Mouse (Mus musculus) CH12.LX (cell line): ENCODE results near the gene Ppan. TPM values are rescaled to one million over a fixed set of nuclear protein-coding genes. Genes with fewer than 3 reads are reported as not detected.

ENCODE experiments used
- DNase-seq: peaks from one replicate; pipeline ENCODE4 v3.0.0-alpha.2; 2013; ENCODE audit errors: extremely low read depth
- H3K27ac ChIP-seq: 2 replicates; pipeline ENCODE4 v1.5.1; 2012; ENCODE audit warnings: low read depth, mild to moderate bottlenecking, control low read depth, moderate library complexity; ENCODE audit not compliant: insufficient read depth
- H3K27me3 ChIP-seq: replicated peaks from 2 replicates; pipeline ENCODE3; 2012; ENCODE audit warnings: inconsistent platforms
- H3K36me3 ChIP-seq, 2 experiments: replicated peaks in 1 of 2; 2 replicates each; pipeline versions ENCODE3 to v1.6.1; 2012; ENCODE audit warnings: inconsistent platforms in 1 of 2, low read length in 1 of 2, mild to moderate bottlenecking in 1 of 2, mixed read lengths in 1 of 2, moderate library complexity in 1 of 2; ENCODE audit not compliant: control insufficient read depth in 1 of 2, insufficient read depth in 1 of 2
- H3K4me1 ChIP-seq, 2 experiments: 2 replicates each; pipeline ENCODE4 v1.6.1; 2012; ENCODE audit warnings: inconsistent platforms in 1 of 2, moderate library complexity in 1 of 2; ENCODE audit not compliant: insufficient read depth in 2 of 2, control insufficient read depth in 1 of 2
- H3K4me2 ChIP-seq: 2 replicates; pipeline ENCODE4 v1.6.1; 2012; ENCODE audit warnings: low read depth, mild to moderate bottlenecking, control low read depth; ENCODE audit not compliant: poor library complexity, insufficient read depth, severe bottlenecking
- H3K4me3 ChIP-seq, 3 experiments: fragments of 150-350 bp in 1 of 3; sonication (generic) in 1 of 3; replicated peaks in 1 of 3; 2 replicates each; pipeline versions ENCODE3 to v1.5.1; 2011 to 2012; ENCODE audit warnings: low read depth in 2 of 3, low read length in 2 of 3, mild to moderate bottlenecking in 2 of 3, moderate library complexity in 2 of 3, control low read depth in 1 of 3, improper control_type of control experiment in 1 of 3, inconsistent platforms in 1 of 3, mixed read lengths in 1 of 3; ENCODE audit not compliant: poor library complexity in 1 of 3
- H3K79me2 ChIP-seq: replicated peaks from 2 replicates; pipeline ENCODE4 v1.6.1; 2012; ENCODE audit warnings: mild to moderate bottlenecking, moderate library complexity; ENCODE audit not compliant: control insufficient read depth, poor library complexity, insufficient read depth, severe bottlenecking; ENCODE audit errors: extremely low read depth
- H3K9ac ChIP-seq: 2 replicates; pipeline ENCODE4 v1.6.1; 2012; ENCODE audit warnings: low read depth, mild to moderate bottlenecking, control low read depth, moderate library complexity; ENCODE audit not compliant: insufficient read depth
- H3K9me3 ChIP-seq: replicated peaks from 2 replicates; pipeline ENCODE3; 2012; ENCODE audit warnings: low read length, inconsistent platforms, mixed read lengths
- BHLHE40 ChIP-seq: IDR thresholded peaks from 2 replicates; pipeline ENCODE4 v1.6.1; 2011; ENCODE audit warnings: mild to moderate bottlenecking, low read depth, low read length, improper control_type of control experiment
- CHD1 ChIP-seq: IDR thresholded peaks from 2 replicates; pipeline ENCODE4 v1.6.1; 2012; ENCODE audit warnings: low read depth, low read length, improper control_type of control experiment, inconsistent platforms
- CTCF ChIP-seq, 2 experiments: IDR thresholded peaks in 1 of 2; conservative IDR thresholded peaks in 1 of 2; 2 replicates each; pipeline ENCODE4 v1.5.1; 2011 to 2012; ENCODE audit warnings: low read depth in 2 of 2, low read length in 2 of 2, improper control_type of control experiment in 1 of 2, inconsistent platforms in 1 of 2, mild to moderate bottlenecking in 1 of 2, moderate library complexity in 1 of 2
- E2F4 ChIP-seq: IDR thresholded peaks from 2 replicates; pipeline ENCODE4 v1.6.1; 2011; ENCODE audit warnings: low read depth, low read length, improper control_type of control experiment; ENCODE audit not compliant: insufficient replicate concordance
- ELF1 ChIP-seq: IDR thresholded peaks from 2 replicates; pipeline ENCODE4 v1.6.1; 2014; ENCODE audit warnings: low read depth, mild to moderate bottlenecking, inconsistent platforms, low read length, improper control_type of control experiment
- GABPA ChIP-seq: IDR thresholded peaks from 2 replicates; pipeline ENCODE4 v1.6.1; 2012; ENCODE audit warnings: low read depth, low read length, improper control_type of control experiment, inconsistent platforms; ENCODE audit not compliant: insufficient replicate concordance
- JUN ChIP-seq: IDR thresholded peaks from 2 replicates; pipeline ENCODE4 v1.6.1; 2011; ENCODE audit warnings: low read depth, mild to moderate bottlenecking, low read length, improper control_type of control experiment, moderate library complexity; ENCODE audit not compliant: insufficient read depth
- JUND ChIP-seq: conservative IDR thresholded peaks from 2 replicates; pipeline ENCODE4 v1.6.1; 2011; ENCODE audit warnings: low read depth, low read length, improper control_type of control experiment
- KAT2A ChIP-seq: IDR thresholded peaks from 2 replicates; pipeline ENCODE4 v1.6.1; 2012; ENCODE audit warnings: low read length, improper control_type of control experiment, inconsistent platforms; ENCODE audit not compliant: insufficient replicate concordance
- MAFK ChIP-seq: IDR thresholded peaks from 2 replicates; pipeline ENCODE4 v1.6.1; 2011; ENCODE audit warnings: low read length, improper control_type of control experiment; ENCODE audit not compliant: insufficient replicate concordance
- MAX ChIP-seq: IDR thresholded peaks from 2 replicates; pipeline ENCODE4 v1.6.1; 2011; ENCODE audit warnings: low read length, improper control_type of control experiment
- MXI1 ChIP-seq: IDR thresholded peaks from 2 replicates; pipeline ENCODE4 v1.6.1; 2011; ENCODE audit warnings: mild to moderate bottlenecking, low read depth, low read length, improper control_type of control experiment
- NELFE ChIP-seq: IDR thresholded peaks from 2 replicates; pipeline ENCODE4 v1.6.1; 2011; ENCODE audit warnings: low read depth, low read length, improper control_type of control experiment
- POLR2A ChIP-seq: IDR thresholded peaks from 2 replicates; pipeline ENCODE4 v1.6.1; 2011; ENCODE audit warnings: low read depth, mild to moderate bottlenecking, improper control_type of control experiment, low read length
- RCOR1 ChIP-seq: conservative IDR thresholded peaks from 2 replicates; pipeline ENCODE4 v1.6.1; 2012; ENCODE audit warnings: low read depth, mild to moderate bottlenecking, inconsistent platforms, low read length, improper control_type of control experiment
- SMC3 ChIP-seq: IDR thresholded peaks from 2 replicates; pipeline ENCODE4 v1.6.1; 2011; ENCODE audit warnings: low read depth, low read length, improper control_type of control experiment
- TBP ChIP-seq: conservative IDR thresholded peaks from 2 replicates; pipeline ENCODE4 v1.6.1; 2011; ENCODE audit warnings: low read depth, low read length, improper control_type of control experiment
- TCF12 ChIP-seq: IDR thresholded peaks from 2 replicates; pipeline ENCODE4 v1.6.1; 2014; ENCODE audit warnings: low read depth, mild to moderate bottlenecking, inconsistent platforms, low read length, improper control_type of control experiment
- UBTF ChIP-seq: IDR thresholded peaks from 2 replicates; pipeline ENCODE4 v1.6.1; 2012; ENCODE audit warnings: low read depth, mild to moderate bottlenecking, inconsistent platforms, low read length, improper control_type of control experiment, moderate library complexity
- USF1 ChIP-seq: IDR thresholded peaks from 2 replicates; pipeline ENCODE4 v1.6.1; 2014; ENCODE audit warnings: low read depth, mild to moderate bottlenecking, inconsistent platforms, low read length, improper control_type of control experiment
- USF2 ChIP-seq: conservative IDR thresholded peaks from 2 replicates; pipeline ENCODE4 v1.6.1; 2011; ENCODE audit warnings: low read depth, low read length, improper control_type of control experiment
- ZC3H11A ChIP-seq: IDR thresholded peaks from 2 replicates; pipeline ENCODE4 v1.6.1; 2012; ENCODE audit warnings: low read depth, mild to moderate bottlenecking, inconsistent platforms, low read length, improper control_type of control experiment
- ZKSCAN1 ChIP-seq: IDR thresholded peaks from 2 replicates; pipeline ENCODE4 v1.6.1; 2012; ENCODE audit warnings: low read depth, inconsistent platforms, low read length, improper control_type of control experiment, borderline replicate concordance
- ZNF384 ChIP-seq: IDR thresholded peaks from 2 replicates; pipeline ENCODE4 v1.6.1; 2012; ENCODE audit warnings: low read depth, low read length, improper control_type of control experiment, inconsistent platforms
- dilution Hi-C: fragments of 300-500 bp; cut with MboI; formaldehyde crosslinking; loops from 2 replicates; pipeline ENCODE4 v1.14.3; 2020; ENCODE audit warnings: low sequenced_read_pairs; ENCODE audit not compliant: extremely low pct_unique_long_range_greater_than_20kb, extremely low pct_ligation_motif_present
- in situ Hi-C: fragments of 300-500 bp; cut with MboI; formaldehyde crosslinking; loops from 3 replicates; pipeline ENCODE4 v1.14.3; 2019; ENCODE audit warnings: low sequenced_read_pairs, low pct_ligation_motif_present, low pct_unique_long_range_greater_than_20kb, mixed read lengths
- polyA plus RNA-seq: library from polyadenylated mRNA; unstranded; fragments of >175 nt; gene quantifications from 2 replicates; pipeline ENCODE4 v1.2.1, GENCODE M21; 2012; ENCODE audit warnings: low read depth; ENCODE audit not compliant: insufficient read length
- total RNA-seq, 2 experiments: library from RNA; depleted of rRNA; stranded (reverse); fragments of 300-350 nt in 1 of 2; fragments of >200 nt in 1 of 2; gene quantifications; 2 replicates each; pipeline ENCODE4 v1.2.3; 2012 to 2014

Ppan gene
- total and polyA plus RNA-seq, 3 experiments: 272 to 359 (median 346) TPM

DNA sequence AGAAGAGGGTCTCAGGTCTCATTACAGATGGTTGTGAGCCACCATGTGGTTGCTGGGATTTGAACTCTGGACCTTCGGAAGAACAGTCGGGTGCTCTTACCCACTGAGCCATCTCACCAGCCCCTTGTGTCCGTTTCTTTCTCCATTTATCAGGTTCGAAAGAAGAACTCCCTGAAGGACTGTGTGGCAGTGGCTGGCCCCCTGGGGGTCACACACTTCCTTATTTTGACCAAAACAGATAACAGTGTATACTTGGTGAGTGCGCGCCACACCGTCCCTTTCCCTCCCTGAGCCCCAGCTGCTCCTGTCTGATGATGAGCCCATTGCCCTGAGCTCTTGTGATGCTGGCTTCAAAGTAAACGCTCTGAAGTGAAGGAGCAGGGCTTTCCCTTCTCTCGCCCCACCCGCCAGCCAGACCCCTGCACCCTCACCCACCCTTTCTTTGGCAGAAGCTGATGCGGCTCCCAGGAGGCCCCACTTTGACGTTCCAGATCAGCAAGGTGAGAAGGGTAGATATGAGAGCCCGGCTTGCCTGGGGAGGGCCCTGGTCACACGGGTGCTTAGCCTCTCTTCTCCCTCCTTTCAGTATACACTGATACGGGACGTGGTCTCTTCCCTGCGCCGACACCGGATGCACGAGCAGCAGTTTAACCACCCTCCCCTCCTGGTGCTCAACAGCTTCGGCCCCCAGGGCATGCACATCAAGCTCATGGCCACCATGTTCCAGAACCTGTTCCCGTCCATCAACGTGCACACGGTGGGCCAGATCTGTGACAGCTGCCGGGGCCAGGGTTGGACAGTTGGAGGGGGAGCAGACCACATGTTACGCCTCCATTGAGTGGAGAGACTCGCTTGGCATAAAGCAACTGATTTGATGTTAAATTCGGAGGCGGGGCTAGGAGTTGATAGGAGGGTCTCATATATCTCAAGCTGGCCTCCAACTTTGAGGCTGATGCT is 1.5 kb downstream of the Ppan start:
- H3K4me2 ChIP-seq: peak overlapping the region; percentile 83
- H3K27ac ChIP-seq: peak overlapping the region; percentile 36
- H3K36me3 ChIP-seq: peaks cover 51 to 53% of the 10 kb centered on the region in 2 experiments
- H3K79me2 ChIP-seq: peaks cover 24% of the 10 kb centered on the region
- H3K9me3 ChIP-seq: peaks cover 5% of the 10 kb centered on the region
- peak; percentile 64 for DNase-seq
- H3K4me3 ChIP-seq: peak overlapping the region; percentile 57 to 84 (median 57)
- no peaks in the 10 kb centered on the region for H3K27me3 ChIP-seq
- TF ChIP-seq ELF1 (no peak), SMC3 (no peak), UBTF (no peak), KAT2A (no peak), JUN (no peak), MAFK (no peak), ZC3H11A (no peak), GABPA (no peak), MXI1 (no peak), USF1 (no peak), USF2 (no peak), TCF12 (no peak), CTCF (conservative IDR thresholded peaks at IDR 0.05 in 1 of 2, IDR thresholded peaks at IDR 0.05 in 1 of 2; ENCODE audit: low read depth in 2 of 2, low read length in 2 of 2) (no peak), MAX (0 out of 2 replicates have a peak, but pooled peaks have one; percentile 27), ZNF384 (no peak), TBP (peak; percentile 81)
- dilution Hi-C loops: no loop called here
- H3K9ac ChIP-seq: peak overlapping the region; percentile 68
- in situ Hi-C loops: loop anchor here (10.0 kb wide), 1 partner anchor 255 kb away; the partner anchor contains the start of gene Cdc37
- peaks cover 5 to 40% of the 10 kb centered on the region in 2 experiments for H3K4me1 ChIP-seq

DNA sequence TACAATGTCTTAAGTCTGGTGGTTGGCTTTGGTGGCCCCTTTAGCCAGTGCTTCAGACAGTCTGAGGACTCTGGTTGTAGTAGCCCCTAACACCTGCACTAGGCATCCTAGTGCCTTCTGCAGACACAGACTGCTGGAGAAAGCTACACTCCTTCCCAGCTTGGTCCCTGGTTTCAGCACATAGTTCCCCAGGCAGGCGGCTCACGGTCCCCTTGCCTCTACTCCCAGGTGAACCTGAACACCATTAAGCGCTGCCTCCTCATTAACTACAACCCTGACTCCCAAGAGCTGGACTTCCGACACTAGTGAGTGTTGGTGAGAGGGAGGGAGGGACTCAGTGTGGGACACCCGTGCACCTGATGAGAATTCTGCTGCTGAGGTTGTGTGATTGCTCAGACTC is 2.4 kb downstream of the Ppan start:
- DNase-seq: no peak
- H3K9me3 ChIP-seq: no peaks in the 10 kb centered on the region

More for the DNA sequence above, 2.4 kb downstream of the Ppan start:
- dilution Hi-C loops: no loop called here
- TF ChIP-seq CHD1 (no peak), TCF12 (no peak), UBTF (no peak), CTCF (conservative IDR thresholded peaks at IDR 0.05 in 1 of 2, IDR thresholded peaks at IDR 0.05 in 1 of 2; ENCODE audit: low read depth in 2 of 2, low read length in 2 of 2) (no peak), RCOR1 (no peak), BHLHE40 (no peak), ELF1 (no peak), USF1 (no peak), GABPA (no peak), POLR2A (no peak; the same call in 1 of the 2 replicates), MAX (no peak), ZKSCAN1 (no peak), KAT2A (no peak), E2F4 (no peak), NELFE (no peak), JUND (no peak), TBP (no peak), ZNF384 (no peak)
- TF ChIP-seq, all 38 proteins: peak for 0
- in situ Hi-C loops: no loop called here
- Histone ChIP-seq H3K27me3 (no peaks in the 10 kb centered on the region), H3K36me3 (peaks cover 61 to 62% of the 10 kb centered on the region in 2 experiments), H3K27ac (no peak overlapping the region), H3K4me1 (peaks cover 6 to 43% of the 10 kb centered on the region in 2 experiments), H3K79me2 (peaks cover 24% of the 10 kb centered on the region), H3K9ac (no peak overlapping the region), H3K4me2 (no peak overlapping the region), H3K4me3 (no peak overlapping the region)
